Mouse (Mus musculus) fat pad, adult 2 months (tissue): ENCODE measurements around the gene Osm.

Experiments
- DNase-seq: peaks from one replicate; pipeline ENCODE4 v3.0.0-alpha.2; 2011; ENCODE audit warnings: low read depth, low spot score; ENCODE audit errors: extremely low read depth

The Osm gene

DNA sequence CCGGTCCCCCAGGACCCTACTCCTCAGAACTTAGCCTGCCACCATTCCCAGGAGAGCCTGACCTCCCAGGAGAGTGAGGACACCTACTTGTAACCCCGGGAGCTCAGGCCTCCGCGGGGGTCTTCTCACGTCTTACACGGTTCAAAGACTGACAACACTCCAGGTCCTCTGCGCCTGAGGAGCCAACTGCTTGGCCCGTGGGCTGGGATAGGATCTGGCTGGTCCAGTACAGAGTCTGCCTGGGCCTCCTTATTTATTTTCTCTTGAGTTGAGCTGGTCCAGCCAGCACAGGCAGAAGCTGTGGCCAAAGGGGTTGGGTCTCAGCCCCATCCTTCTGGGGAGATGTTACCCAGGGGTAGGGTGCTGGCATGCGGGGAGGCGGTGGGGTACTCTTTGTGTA is 21.2 kb upstream of the Osm start:
- no peak for DNase-seq

DNA sequence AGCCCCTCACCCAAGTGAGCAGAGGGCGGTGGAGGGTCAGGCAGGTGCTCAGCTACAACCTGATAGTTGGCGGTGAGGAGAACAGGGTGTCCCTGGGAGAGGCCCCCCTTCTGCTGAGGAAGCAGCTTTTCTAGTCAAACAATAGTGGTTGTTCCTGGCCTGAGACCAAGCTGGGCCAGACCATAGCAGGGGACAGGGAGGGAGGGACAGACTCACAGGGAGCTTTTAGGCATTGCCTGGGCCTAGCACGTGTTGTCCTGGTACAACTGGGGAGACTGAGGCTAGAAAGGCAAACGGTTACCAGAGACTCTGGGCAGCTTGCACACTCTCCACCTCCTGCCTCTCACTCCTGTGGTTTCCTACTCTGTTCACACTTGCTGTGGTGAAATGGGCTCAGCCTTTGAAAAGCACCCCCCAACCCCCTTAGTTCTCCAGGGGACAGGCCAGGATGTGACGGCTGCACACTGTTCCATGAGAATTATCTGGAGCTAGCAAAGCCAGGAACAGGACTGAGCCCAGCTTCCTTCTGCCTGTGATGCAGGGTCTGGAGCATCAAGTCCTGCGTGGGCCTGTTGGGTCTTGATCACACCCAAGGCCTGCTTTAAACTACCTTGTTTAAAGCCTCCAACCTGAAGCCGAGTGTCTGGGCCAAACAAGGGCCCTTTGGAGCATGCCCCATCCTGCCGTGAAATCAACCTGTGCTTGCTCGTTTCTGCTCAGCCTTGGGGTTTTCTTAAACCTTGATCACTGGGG is 19.8 kb upstream of the Osm start:
- DNase-seq: peak; percentile 88

GRCm38 (mm10) chr11:4217914-4218629 is 18.1 kb upstream of the Osm start, which contains the start of gene Castor1:
Gene Castor1 (plus strand): TSS chr11:4218225.
- peak; percentile 74 for DNase-seq

DNA sequence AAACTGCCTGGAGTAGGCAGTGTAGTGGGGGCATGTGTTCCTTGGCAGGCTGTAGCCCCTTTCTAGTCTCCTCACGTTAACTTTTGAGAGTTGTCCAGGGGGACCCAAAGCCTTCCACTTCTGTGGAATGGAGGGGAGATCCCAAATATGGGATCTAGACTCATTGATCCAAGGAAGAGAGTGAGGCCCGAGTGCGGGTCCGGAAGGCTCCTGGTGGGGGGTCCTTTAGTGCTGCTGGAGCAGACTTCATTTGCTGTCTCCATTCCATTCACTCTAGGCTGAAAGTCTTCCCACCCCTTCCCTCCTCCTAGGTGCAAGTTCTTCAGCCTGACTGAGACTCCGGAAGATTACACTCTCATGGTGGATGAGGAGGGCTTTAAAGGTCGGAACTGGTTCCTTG is 17.6 kb upstream of the Osm start:
- DNase-seq: no peak

- DNase-seq: peak; percentile 58
Observed at GRCm38 (mm10) chr11:4219317-4219751, 16.9 kb upstream of the Osm start.

GRCm38 (mm10) chr11:4219908-4220307 is 16.3 kb upstream of the Osm start:
- no peak for DNase-seq

GRCm38 (mm10) chr11:4220443-4221400 is 15.5 kb upstream of the Osm start:
- DNase-seq: no peak

- no peak for DNase-seq
Observed at GRCm38 (mm10) chr11:4222046-4222950, 13.9 kb upstream of the Osm start.

- no peak for DNase-seq
Observed at GRCm38 (mm10) chr11:4223393-4224188, 12.6 kb upstream of the Osm start.

GRCm38 (mm10) chr11:4224223-4224622 is 12.0 kb upstream of the Osm start:
- no peak for DNase-seq

DNA sequence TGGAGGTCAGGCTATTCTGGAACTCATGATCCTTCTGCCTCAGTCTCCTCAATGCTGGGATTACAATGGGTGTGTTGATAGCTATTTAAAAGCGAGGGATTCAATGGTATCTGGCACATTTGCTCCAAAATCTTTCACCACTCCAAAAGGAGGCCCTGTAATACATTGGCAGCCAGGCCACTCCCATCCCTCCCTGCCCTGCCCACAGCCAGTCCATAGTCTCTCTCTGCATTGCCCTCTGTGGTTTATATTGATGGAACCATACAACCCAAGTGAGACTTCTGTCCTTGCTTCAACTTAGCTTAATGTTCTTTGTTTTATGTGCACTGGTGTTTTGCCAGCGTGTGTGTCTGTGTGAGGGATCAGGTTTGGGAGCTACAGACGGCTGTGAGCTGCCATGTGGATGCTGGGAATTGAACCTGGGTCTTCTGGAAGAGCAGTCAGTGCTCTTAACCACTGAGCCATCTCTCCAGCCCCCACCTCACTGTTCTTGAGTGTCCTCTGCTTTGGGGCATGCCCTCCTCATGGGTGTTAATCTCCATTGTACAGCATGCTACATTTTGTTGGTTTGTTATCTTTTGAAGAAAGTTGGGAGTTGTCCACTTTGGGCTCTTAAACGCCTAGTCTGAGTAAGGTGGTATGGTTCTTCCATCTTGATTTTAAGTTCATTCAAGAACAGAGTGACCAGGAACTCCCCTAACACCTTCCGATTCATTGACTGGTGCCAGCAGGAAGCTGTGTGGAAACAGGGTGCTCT is 9.5 kb upstream of the Osm start:
- no peak for DNase-seq

- DNase-seq: no peak
Observed at GRCm38 (mm10) chr11:4228463-4228862, 7.8 kb upstream of the Osm start.

DNA sequence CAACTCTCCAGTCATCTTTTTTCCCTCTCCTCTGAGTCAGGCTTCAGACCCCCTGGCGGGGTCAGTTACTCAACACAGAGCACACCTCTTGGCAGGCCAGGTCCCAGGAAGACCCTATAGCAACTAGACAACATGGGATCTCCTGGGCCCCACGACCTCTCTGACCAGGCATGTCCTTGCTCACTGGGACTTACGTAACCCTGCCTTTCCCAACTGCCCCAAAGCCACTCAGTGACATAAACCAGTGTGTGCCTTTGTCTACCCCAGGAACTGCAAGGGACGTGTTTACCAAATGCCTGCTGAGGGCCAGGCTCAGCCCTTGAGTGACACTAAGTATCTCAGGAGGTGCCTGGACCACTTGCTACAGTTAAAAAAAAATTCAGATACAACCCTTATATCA is 6.4 kb upstream of the Osm start:
- DNase-seq: no peak

DNA sequence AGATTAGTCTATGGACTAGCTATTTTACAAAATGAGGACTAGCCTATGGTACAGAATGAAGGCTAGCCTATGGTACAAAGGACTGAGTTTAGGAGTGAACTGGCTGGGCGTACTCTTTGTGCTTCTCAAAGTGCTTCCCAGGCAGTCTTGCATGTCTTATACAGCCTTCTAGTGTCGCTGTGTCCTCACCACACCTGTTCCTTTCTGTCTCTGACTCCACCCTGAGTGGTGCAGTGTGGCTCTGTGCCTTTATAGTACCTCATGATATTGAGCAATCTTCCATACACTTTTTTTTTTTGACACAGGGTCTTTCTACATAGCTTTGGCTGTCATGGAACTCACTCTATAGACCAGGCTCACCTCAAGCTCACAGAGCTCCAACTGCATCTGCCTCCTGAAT is 4.8 kb upstream of the Osm start:
- no peak for DNase-seq

DNA sequence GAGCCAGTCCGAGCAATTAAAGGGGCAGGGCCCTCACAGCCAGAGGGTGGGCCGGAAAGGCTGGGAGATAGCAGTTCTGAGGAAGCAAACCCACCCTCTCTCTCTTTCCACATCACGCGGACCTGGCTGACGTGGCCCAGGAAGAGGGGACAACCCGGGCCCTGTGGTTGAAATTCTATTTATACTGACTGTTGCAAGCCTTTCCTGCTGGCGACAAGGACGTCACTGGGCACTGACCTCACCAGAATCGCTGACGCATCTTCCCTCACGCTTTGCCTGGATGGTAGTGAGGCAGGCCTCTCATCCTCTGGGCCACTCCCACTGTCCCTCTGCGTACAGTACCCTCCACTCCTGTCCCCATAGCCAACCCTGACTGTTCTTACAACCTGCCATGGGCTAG is 3.6 kb upstream of the Osm start:
- DNase-seq: no peak

DNA sequence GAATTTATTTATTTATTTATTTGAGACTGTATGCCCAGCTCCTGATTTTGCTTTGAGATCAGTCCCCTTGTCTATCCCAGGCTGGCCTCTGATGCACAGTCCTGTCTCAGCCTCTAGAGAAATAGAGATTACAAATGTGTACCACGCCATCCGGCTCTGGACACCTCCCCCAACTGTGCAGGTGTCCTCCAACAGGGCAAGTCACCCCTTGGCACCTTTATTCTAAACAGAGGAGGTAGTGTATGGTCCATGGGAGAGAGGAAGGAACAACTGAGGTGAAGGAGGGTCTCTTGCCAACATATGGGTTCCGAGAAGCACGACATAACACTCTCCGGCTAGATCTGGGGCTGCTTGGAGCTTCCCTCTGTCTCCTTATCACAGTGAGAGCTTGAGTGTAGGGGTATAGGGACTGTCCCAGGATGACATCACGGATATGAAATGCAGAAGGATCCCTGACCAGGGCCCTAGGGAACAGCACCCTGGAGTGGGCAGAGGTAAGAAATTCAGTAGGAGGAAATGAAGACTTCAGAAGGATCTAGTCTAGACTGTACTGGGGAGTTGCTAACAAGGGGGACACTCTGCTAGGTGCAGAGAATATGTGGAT is 1.1 kb upstream of the Osm start:
- DNase-seq: no peak

GRCm38 (mm10) chr11:4236546-4237067 is 387 bp downstream of the Osm start:
- DNase-seq: no peak

- no peak for DNase-seq
Observed at GRCm38 (mm10) chr11:4237389-4237912, 1.2 kb downstream of the Osm start.
